Mouse (Mus musculus): ENCODE results near the gene Grm1.

DNA sequence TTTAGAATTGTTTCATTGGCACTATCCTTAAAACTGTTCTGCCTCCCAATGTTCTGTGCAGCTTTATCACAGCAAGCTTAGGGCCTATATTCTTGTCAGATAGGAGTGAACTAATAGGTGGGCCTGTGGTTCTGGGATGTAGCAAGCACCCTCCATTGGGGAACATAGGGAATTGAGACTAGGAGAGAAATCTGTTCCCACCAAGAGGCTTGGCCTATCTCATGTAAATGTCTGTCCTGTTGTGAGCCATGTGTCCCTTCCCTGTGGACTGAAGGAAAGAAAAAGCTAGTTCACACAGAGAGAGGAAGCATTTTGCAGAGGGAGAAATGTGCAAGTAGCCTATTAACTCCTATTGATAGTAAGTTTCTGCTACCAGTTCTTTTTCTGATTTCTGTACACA lies 246.8 kb downstream of the Grm1 start:
- no peak for TF ChIP-seq EP300 (IDR thresholded peaks at IDR 0.05; ENCODE audit: low read depth)
- TF ChIP-seq CTCF (IDR thresholded peaks at IDR 0.05; ENCODE audit: low read depth): no peak
